Mouse (Mus musculus): Measurements from ENCODE around the gene Meltf. TPM values are rescaled to one million over a fixed set of nuclear protein-coding genes. Genes with fewer than 3 reads are reported as not detected.

The Meltf gene
- polyA plus RNA-seq, 1 experiment from 2014 or later = 568 TPM

DNA sequence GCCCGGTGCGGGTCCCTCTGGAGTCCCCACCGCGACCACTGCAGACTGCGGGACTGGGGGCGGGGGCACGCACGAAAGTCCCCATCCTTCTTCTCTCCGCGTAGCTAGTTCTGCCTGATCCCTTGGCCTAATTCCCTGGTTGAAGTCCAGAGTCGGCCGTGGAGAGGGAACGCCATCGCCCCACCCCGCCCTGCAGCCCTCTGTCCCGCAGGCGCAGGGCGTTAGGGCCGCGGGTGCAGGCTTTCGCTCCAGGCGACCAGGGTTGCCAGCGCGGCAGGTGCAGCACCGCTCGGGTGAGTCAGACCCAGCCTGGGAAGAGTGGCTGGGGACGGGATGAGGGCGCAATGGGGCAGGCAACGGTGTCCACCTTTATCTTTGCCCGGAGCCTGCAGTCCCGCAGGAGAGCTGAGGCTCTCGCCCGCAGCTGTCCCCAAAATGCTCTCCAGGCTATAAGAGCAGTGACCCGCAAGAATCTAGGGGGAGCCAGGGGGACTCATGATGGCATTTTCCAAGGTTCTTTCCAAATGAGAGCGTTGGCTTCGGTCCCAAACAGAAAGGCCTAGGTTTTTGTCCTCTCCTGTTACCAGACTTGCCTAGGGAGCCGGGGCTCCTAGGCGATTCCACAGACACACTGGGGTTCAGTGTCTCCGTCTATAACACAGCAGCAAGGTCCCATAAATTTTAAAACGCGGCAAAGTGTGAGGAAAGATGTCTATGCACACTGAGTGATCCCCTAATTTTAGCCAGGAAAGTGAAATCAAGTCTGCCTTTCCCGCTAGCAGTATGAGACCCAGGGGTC, 55.3 kb downstream of the Meltf start, which contains the start of gene Pigz:
Gene Pigz, plus strand, starts transcription at position 101 of the 799 bp plus-strand sequence.
- no peak within 1 kb of the TSS for H3K27ac ChIP-seq (ENCODE audit: low read depth, low read length)
- H3K4me1 ChIP-seq (replicated peaks; ENCODE audit: control insufficient read depth, insufficient read depth, low read length) = 0 out of 2 replicates have a peak, but pooled peaks cover 4% of the 10 kb centered on the region
- WGBS = 11% methylated on average over 42 of the region's 42 CpGs
- no peaks in the 10 kb centered on the region for H3K9me3 ChIP-seq (ENCODE audit: control insufficient read depth)
- peaks cover 24% of the 10 kb centered on the region for H3K27me3 ChIP-seq (replicated peaks; ENCODE audit: control insufficient read depth, insufficient read depth, low read length)
- H3K4me3 ChIP-seq (ENCODE audit: low read depth, low read length) = peak within 1 kb of the TSS; percentile 46
- ATAC-seq = peak; percentile 51; the same call in 1 of the 2 replicates
- H3K4me2 ChIP-seq (replicated peaks; ENCODE audit: low read depth) = peak within 1 kb of the TSS; percentile 88
- no peak for TF ChIP-seq CTCF (IDR thresholded peaks at IDR 0.05; ENCODE audit: low read depth)
- no peak within 1 kb of the TSS; the same call in 1 of the 2 replicates for H3K9ac ChIP-seq (ENCODE audit: low read depth, low read length)
- H3K36me3 ChIP-seq (ENCODE audit: control insufficient read depth, insufficient read depth) = no peaks in the 10 kb centered on the region

- H3K9me3 ChIP-seq (ENCODE audit: control insufficient read depth) = no peaks in the 10 kb centered on the region
- H3K4me1 ChIP-seq (replicated peaks; ENCODE audit: control insufficient read depth, insufficient read depth, low read length) = 0 out of 2 replicates have a peak, but pooled peaks cover 4% of the 10 kb centered on the region
- peaks cover 24% of the 10 kb centered on the region for H3K27me3 ChIP-seq (replicated peaks; ENCODE audit: control insufficient read depth, insufficient read depth, low read length)
- no peak overlapping the region for H3K27ac ChIP-seq (ENCODE audit: low read depth, low read length)
- no peak overlapping the region for H3K4me2 ChIP-seq (replicated peaks; ENCODE audit: low read depth)
- no peak for ATAC-seq
- no peak overlapping the region for H3K4me3 ChIP-seq (ENCODE audit: low read depth, low read length)
- H3K9ac ChIP-seq (ENCODE audit: low read depth, low read length) = no peak overlapping the region
- 35% methylated on average over 13 of the region's 13 CpGs for WGBS
- no peaks in the 10 kb centered on the region for H3K36me3 ChIP-seq (ENCODE audit: control insufficient read depth, insufficient read depth)
- TF ChIP-seq CTCF (IDR thresholded peaks at IDR 0.05; ENCODE audit: low read depth) = no peak
Measured at GRCm38 (mm10) chr16:31934550-31935010, 56.0 kb downstream of the Meltf start.

GRCm38 (mm10) chr16:31935091-31935979, 56.7 kb downstream of the Meltf start:
- H3K4me1 ChIP-seq (replicated peaks; ENCODE audit: control insufficient read depth, insufficient read depth, low read length) = 0 out of 2 replicates have a peak, but pooled peaks cover 4% of the 10 kb centered on the region
- no peak overlapping the region for H3K9ac ChIP-seq (ENCODE audit: low read depth, low read length)
- peaks cover 24% of the 10 kb centered on the region for H3K27me3 ChIP-seq (replicated peaks; ENCODE audit: control insufficient read depth, insufficient read depth, low read length)
- peak overlapping the region; percentile 47 for H3K4me2 ChIP-seq (replicated peaks; ENCODE audit: low read depth)
- no peak for ATAC-seq
- WGBS = 9% methylated on average over 36 of the region's 36 CpGs
- H3K9me3 ChIP-seq (ENCODE audit: control insufficient read depth) = no peaks in the 10 kb centered on the region
- H3K27ac ChIP-seq (ENCODE audit: low read depth, low read length) = no peak overlapping the region
- H3K4me3 ChIP-seq (ENCODE audit: low read depth, low read length) = peak overlapping the region; percentile 13; the same call in 1 of the 2 replicates
- no peaks in the 10 kb centered on the region for H3K36me3 ChIP-seq (ENCODE audit: control insufficient read depth, insufficient read depth)
- TF ChIP-seq CTCF (IDR thresholded peaks at IDR 0.05; ENCODE audit: low read depth) = no peak

DNA sequence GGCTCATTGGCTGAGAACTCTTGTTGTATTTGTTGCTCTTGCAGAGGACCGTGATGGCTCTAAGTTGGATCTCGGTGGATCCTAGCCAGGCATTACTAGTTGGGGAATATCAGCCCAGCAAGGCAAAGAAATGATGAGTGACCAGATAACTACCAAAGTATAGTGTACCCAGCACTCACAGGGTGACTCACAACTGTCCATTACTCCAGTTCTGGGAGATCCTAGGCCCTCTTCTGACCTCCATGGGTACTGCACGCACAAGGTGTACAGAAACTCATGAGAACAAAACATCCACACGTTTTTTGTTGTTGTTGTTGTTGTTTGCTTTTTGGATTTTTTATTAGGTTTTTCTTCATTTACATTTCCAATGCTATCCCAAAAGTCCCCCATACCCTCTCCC, 58.0 kb downstream of the Meltf start:
- peak; percentile 25 for TF ChIP-seq CTCF (IDR thresholded peaks at IDR 0.05; ENCODE audit: low read depth)
- H3K4me3 ChIP-seq (ENCODE audit: low read depth, low read length) = no peak overlapping the region
- H3K27ac ChIP-seq (ENCODE audit: low read depth, low read length) = no peak overlapping the region
- H3K27me3 ChIP-seq (replicated peaks; ENCODE audit: control insufficient read depth, insufficient read depth, low read length) = peaks cover 24% of the 10 kb centered on the region
- H3K36me3 ChIP-seq (ENCODE audit: control insufficient read depth, insufficient read depth) = no peaks in the 10 kb centered on the region
- 0 out of 2 replicates have a peak, but pooled peaks cover 4% of the 10 kb centered on the region for H3K4me1 ChIP-seq (replicated peaks; ENCODE audit: control insufficient read depth, insufficient read depth, low read length)
- no peak overlapping the region for H3K9ac ChIP-seq (ENCODE audit: low read depth, low read length)
- no peaks in the 10 kb centered on the region for H3K9me3 ChIP-seq (ENCODE audit: control insufficient read depth)
- WGBS = 89% methylated on average over 4 of the region's 4 CpGs
- no peak for ATAC-seq
- no peak overlapping the region for H3K4me2 ChIP-seq (replicated peaks; ENCODE audit: low read depth)

- Histone ChIP-seq H3K4me1 (replicated peaks; ENCODE audit: control insufficient read depth, insufficient read depth, low read length) (0 out of 2 replicates have a peak, but pooled peaks cover 3% of the 10 kb centered on the region), H3K4me2 (replicated peaks; ENCODE audit: low read depth) (no peak overlapping the region), H3K4me3 (ENCODE audit: low read depth, low read length) (no peak overlapping the region), H3K36me3 (ENCODE audit: control insufficient read depth, insufficient read depth) (no peaks in the 10 kb centered on the region), H3K9ac (ENCODE audit: low read depth, low read length) (no peak overlapping the region), H3K27me3 (replicated peaks; ENCODE audit: control insufficient read depth, insufficient read depth, low read length) (peaks cover 21% of the 10 kb centered on the region), H3K9me3 (ENCODE audit: control insufficient read depth) (no peaks in the 10 kb centered on the region), H3K27ac (ENCODE audit: low read depth, low read length) (no peak overlapping the region)
- 71% methylated on average over 6 of the region's 6 CpGs for WGBS
- TF ChIP-seq CTCF (IDR thresholded peaks at IDR 0.05; ENCODE audit: low read depth) = no peak
- ATAC-seq = no peak
Measured at GRCm38 (mm10) chr16:31938856-31939255, 60.2 kb downstream of the Meltf start.

GRCm38 (mm10) chr16:31940586-31940985, 62.0 kb downstream of the Meltf start:
- Histone ChIP-seq H3K9ac (ENCODE audit: low read depth, low read length) (no peak overlapping the region), H3K4me3 (ENCODE audit: low read depth, low read length) (no peak overlapping the region), H3K4me2 (replicated peaks; ENCODE audit: low read depth) (no peak overlapping the region), H3K27ac (ENCODE audit: low read depth, low read length) (no peak overlapping the region), H3K4me1 (replicated peaks; ENCODE audit: control insufficient read depth, insufficient read depth, low read length) (no peaks in the 10 kb centered on the region), H3K27me3 (replicated peaks; ENCODE audit: control insufficient read depth, insufficient read depth, low read length) (peaks cover 7% of the 10 kb centered on the region), H3K36me3 (ENCODE audit: control insufficient read depth, insufficient read depth) (0 out of 2 replicates have a peak, but pooled peaks cover 9% of the 10 kb centered on the region), H3K9me3 (ENCODE audit: control insufficient read depth) (no peaks in the 10 kb centered on the region)
- TF ChIP-seq CTCF (IDR thresholded peaks at IDR 0.05; ENCODE audit: low read depth) = no peak
- ATAC-seq = no peak
- whole genome bisulfite sequencing = 67% methylated on average over 2 of the region's 2 CpGs

All from intestine, postnatal 0 days (tissue).